Mouse (Mus musculus): Measurements from ENCODE around the gene Slc44a1. TPM values are rescaled to one million over a fixed set of nuclear protein-coding genes. Genes with fewer than 3 reads are reported as not detected.

Gene Slc44a1
- polyA plus RNA-seq, 1 experiment from 2014 or later, result 11.2 TPM

GRCm38 (mm10) chr4:53410752-53411151 lies 29.5 kb upstream of the Slc44a1 start:
- WGBS, result 80% methylated on average over 5 of the region's 5 CpGs
- H3K9ac ChIP-seq, result no peak overlapping the region
- no peaks in the 10 kb centered on the region for H3K4me1 ChIP-seq (replicated peaks)
- H3K4me3 ChIP-seq, result no peak overlapping the region
- H3K36me3 ChIP-seq, result no peaks in the 10 kb centered on the region
- H3K27ac ChIP-seq (replicated peaks), result no peak overlapping the region
- no peak overlapping the region for H3K4me2 ChIP-seq
- no peaks in the 10 kb centered on the region for H3K9me3 ChIP-seq
- no peaks in the 10 kb centered on the region for H3K27me3 ChIP-seq
- ATAC-seq (ENCODE audit: low FRiP score, low read depth), result no peak

DNA sequence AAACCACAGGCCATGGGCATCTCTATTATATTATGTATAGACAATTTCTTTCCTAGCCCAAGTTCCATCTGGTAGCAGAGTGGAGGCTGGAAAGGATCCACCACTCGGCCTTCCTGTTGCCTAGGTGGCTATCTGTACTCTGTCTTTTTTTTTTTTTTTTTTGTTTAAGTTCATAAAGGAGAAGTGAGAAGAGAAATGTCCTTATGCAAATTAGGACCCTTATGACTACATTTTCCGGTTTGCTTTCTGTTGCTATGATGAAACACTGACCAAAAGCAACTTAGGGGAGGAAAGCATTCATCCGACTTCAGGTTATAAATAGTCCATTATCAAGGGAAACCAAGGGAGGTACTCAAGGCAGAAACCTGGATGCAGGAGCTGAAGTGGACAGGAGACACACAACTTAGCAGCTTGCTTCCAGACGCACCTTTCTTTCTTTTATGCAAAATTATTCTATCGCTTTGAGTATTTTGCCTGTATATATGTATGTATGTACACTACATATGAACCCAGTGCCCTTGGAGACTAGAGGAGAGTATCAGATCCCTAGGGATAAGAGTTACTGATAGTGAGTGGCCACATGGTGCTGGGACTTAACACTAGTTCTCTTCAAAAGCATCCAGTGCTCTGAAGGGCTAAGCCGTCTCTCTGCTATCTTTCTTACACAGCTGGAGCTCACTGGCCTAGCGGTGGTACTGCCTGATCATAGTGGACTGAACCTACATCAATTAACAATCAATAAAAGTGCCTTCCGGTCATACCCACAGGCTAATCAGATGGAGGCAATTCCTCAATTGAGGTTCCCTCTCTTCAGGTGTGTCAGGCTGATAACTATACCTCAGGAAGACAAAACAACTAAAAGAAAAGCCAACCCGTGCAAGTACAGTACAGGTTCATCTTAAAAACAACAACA lies 28.0 kb upstream of the Slc44a1 start:
- no peak overlapping the region for H3K27ac ChIP-seq (replicated peaks)
- H3K4me3 ChIP-seq, result no peak overlapping the region
- no peak for ATAC-seq (ENCODE audit: low FRiP score, low read depth)
- no peaks in the 10 kb centered on the region for H3K4me1 ChIP-seq (replicated peaks)
- H3K36me3 ChIP-seq, result no peaks in the 10 kb centered on the region
- no peak overlapping the region for H3K4me2 ChIP-seq
- no peaks in the 10 kb centered on the region for H3K27me3 ChIP-seq
- no peak overlapping the region for H3K9ac ChIP-seq
- H3K9me3 ChIP-seq, result no peaks in the 10 kb centered on the region
- WGBS, result 80% methylated on average over 9 of the region's 9 CpGs

GRCm38 (mm10) chr4:53412991-53413390 lies 27.2 kb upstream of the Slc44a1 start:
- WGBS, result 81% methylated on average over 6 of the region's 6 CpGs
- Histone ChIP-seq H3K27ac (replicated peaks) (no peak overlapping the region), H3K9ac (no peak overlapping the region), H3K27me3 (no peaks in the 10 kb centered on the region), H3K4me1 (replicated peaks) (no peaks in the 10 kb centered on the region), H3K4me2 (no peak overlapping the region), H3K36me3 (no peaks in the 10 kb centered on the region), H3K4me3 (no peak overlapping the region), H3K9me3 (no peaks in the 10 kb centered on the region)
- ATAC-seq (ENCODE audit: low FRiP score, low read depth), result no peak

- no peak overlapping the region for H3K9ac ChIP-seq
- H3K4me2 ChIP-seq, result no peak overlapping the region
- no peak overlapping the region for H3K27ac ChIP-seq (replicated peaks)
- H3K9me3 ChIP-seq, result no peaks in the 10 kb centered on the region
- ATAC-seq (ENCODE audit: low FRiP score, low read depth), result no peak
- H3K4me3 ChIP-seq, result no peak overlapping the region
- 85% methylated on average over 9 of the region's 9 CpGs for WGBS
- H3K36me3 ChIP-seq, result no peaks in the 10 kb centered on the region
- H3K4me1 ChIP-seq (replicated peaks), result no peaks in the 10 kb centered on the region
- H3K27me3 ChIP-seq, result no peaks in the 10 kb centered on the region
Measured at GRCm38 (mm10) chr4:53414031-53414797, 26.0 kb upstream of the Slc44a1 start.

- Histone ChIP-seq H3K4me2 (no peak overlapping the region), H3K4me1 (replicated peaks) (no peaks in the 10 kb centered on the region), H3K9ac (no peak overlapping the region), H3K36me3 (no peaks in the 10 kb centered on the region), H3K27me3 (no peaks in the 10 kb centered on the region), H3K9me3 (no peaks in the 10 kb centered on the region), H3K27ac (replicated peaks) (no peak overlapping the region), H3K4me3 (no peak overlapping the region)
- ATAC-seq (ENCODE audit: low FRiP score, low read depth), result no peak
- WGBS, result 82% methylated on average over 9 of the region's 10 CpGs
Measured at GRCm38 (mm10) chr4:53415873-53416637, 24.2 kb upstream of the Slc44a1 start.

- Histone ChIP-seq H3K36me3 (no peaks in the 10 kb centered on the region), H3K27me3 (no peaks in the 10 kb centered on the region), H3K9me3 (no peaks in the 10 kb centered on the region), H3K27ac (replicated peaks) (no peak overlapping the region), H3K9ac (no peak overlapping the region), H3K4me3 (no peak overlapping the region), H3K4me1 (replicated peaks) (no peaks in the 10 kb centered on the region), H3K4me2 (no peak overlapping the region)
- 74% methylated on average over 7 of the region's 7 CpGs for WGBS
- no peak for ATAC-seq (ENCODE audit: low FRiP score, low read depth)
Measured at GRCm38 (mm10) chr4:53416928-53417327, 23.3 kb upstream of the Slc44a1 start.

- Histone ChIP-seq H3K27me3 (no peaks in the 10 kb centered on the region), H3K9me3 (no peaks in the 10 kb centered on the region), H3K4me1 (replicated peaks) (no peaks in the 10 kb centered on the region), H3K4me3 (no peak overlapping the region), H3K36me3 (no peaks in the 10 kb centered on the region), H3K4me2 (no peak overlapping the region), H3K9ac (no peak overlapping the region), H3K27ac (replicated peaks) (no peak overlapping the region)
- 77% methylated on average over 2 of the region's 2 CpGs for WGBS
- no peak for ATAC-seq (ENCODE audit: low FRiP score, low read depth)
Measured at GRCm38 (mm10) chr4:53422799-53423198, 17.4 kb upstream of the Slc44a1 start.

DNA sequence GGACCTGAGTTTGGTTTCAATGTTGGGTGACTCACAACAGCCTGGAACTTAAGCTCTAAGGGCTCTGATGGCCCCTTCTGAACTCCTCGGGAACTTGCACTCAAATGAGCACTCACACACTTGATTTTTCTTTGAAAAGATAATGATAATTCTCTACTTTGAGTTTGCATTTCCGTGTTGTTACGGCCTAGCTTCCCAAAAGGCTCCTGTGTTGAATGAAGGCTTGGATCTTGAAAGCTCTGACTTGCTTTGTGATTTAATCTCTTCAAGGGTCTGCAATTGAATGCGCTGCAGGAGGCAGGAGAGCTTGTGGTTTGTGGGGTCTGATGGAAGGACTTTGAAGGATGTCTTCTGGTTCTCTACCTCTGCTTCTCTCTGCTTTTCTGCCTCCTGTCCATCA lies 13.1 kb upstream of the Slc44a1 start:
- Histone ChIP-seq H3K9ac (no peak overlapping the region), H3K4me1 (replicated peaks) (no peaks in the 10 kb centered on the region), H3K4me3 (no peak overlapping the region), H3K27ac (replicated peaks) (no peak overlapping the region), H3K4me2 (no peak overlapping the region), H3K9me3 (no peaks in the 10 kb centered on the region), H3K36me3 (no peaks in the 10 kb centered on the region), H3K27me3 (no peaks in the 10 kb centered on the region)
- WGBS, result 81% methylated on average over 4 of the region's 4 CpGs
- ATAC-seq (ENCODE audit: low FRiP score, low read depth), result no peak

- no peaks in the 10 kb centered on the region for H3K9me3 ChIP-seq
- no peak overlapping the region for H3K4me3 ChIP-seq
- H3K27me3 ChIP-seq, result no peaks in the 10 kb centered on the region
- H3K36me3 ChIP-seq, result no peaks in the 10 kb centered on the region
- no peak overlapping the region for H3K27ac ChIP-seq (replicated peaks)
- no peak overlapping the region for H3K4me2 ChIP-seq
- ATAC-seq (ENCODE audit: low FRiP score, low read depth), result no peak
- H3K9ac ChIP-seq, result no peak overlapping the region
- H3K4me1 ChIP-seq (replicated peaks), result no peaks in the 10 kb centered on the region
- WGBS, result 54% methylated on average over 6 of the region's 6 CpGs
Measured at GRCm38 (mm10) chr4:53430522-53430921, 9.7 kb upstream of the Slc44a1 start.

DNA sequence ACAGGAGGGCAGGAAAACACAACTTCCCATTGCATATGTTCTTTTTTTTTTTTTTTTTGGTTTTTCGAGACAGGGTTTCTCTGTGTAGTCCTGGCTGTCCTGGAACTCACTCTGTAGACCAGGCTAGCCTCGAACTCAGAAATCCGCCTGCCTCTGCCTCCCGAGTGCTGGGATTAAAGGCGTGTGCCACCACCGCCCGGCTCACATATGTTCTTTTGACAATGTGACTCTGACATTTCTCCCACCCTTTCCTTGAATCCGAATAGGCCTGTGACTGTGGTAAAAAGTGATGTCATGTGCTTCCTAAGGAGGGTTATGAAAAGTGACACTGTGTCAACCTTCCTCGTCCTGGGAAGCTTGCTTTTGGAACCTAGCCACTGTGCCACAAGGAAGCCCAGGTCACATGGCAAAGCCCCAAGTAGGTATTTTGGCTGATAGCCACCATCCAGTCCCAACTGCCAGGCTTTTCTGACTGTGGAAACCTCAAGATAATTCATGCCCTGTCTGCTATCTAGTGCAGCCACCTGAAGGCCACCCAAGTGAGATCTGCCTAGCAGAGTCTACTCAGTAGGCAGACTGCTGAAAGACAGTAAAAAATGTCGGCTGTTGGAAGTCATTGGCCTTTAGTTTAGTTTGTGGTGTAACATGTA lies 8.5 kb upstream of the Slc44a1 start:
- ATAC-seq (ENCODE audit: low FRiP score, low read depth), result no peak
- no peak overlapping the region for H3K4me3 ChIP-seq
- no peak overlapping the region for H3K27ac ChIP-seq (replicated peaks)
- 91% methylated on average over 10 of the region's 10 CpGs for WGBS
- no peaks in the 10 kb centered on the region for H3K4me1 ChIP-seq (replicated peaks)
- H3K9ac ChIP-seq, result no peak overlapping the region
- no peaks in the 10 kb centered on the region for H3K9me3 ChIP-seq
- H3K27me3 ChIP-seq, result no peaks in the 10 kb centered on the region
- no peak overlapping the region for H3K4me2 ChIP-seq
- no peaks in the 10 kb centered on the region for H3K36me3 ChIP-seq

GRCm38 (mm10) chr4:53437110-53437755 lies 3.0 kb upstream of the Slc44a1 start:
- WGBS, result 43% methylated on average over 10 of the region's 10 CpGs
- Histone ChIP-seq H3K4me1 (replicated peaks) (peaks cover 22% of the 10 kb centered on the region), H3K9ac (no peak overlapping the region), H3K4me3 (no peak overlapping the region), H3K27ac (replicated peaks) (no peak overlapping the region), H3K9me3 (no peaks in the 10 kb centered on the region), H3K4me2 (no peak overlapping the region), H3K36me3 (no peaks in the 10 kb centered on the region), H3K27me3 (no peaks in the 10 kb centered on the region)
- ATAC-seq (ENCODE audit: low FRiP score, low read depth), result no peak

Data from hindbrain, embryonic 15.5 days (tissue).